Mouse (Mus musculus): ENCODE measurements at regions not wholly inside any gene's neighbourhood (a gene's known extent, or its start where the extent isn't known, plus 50 kb on each side); places are given as distances from the start of the nearest gene placed in this dataset.

DNA sequence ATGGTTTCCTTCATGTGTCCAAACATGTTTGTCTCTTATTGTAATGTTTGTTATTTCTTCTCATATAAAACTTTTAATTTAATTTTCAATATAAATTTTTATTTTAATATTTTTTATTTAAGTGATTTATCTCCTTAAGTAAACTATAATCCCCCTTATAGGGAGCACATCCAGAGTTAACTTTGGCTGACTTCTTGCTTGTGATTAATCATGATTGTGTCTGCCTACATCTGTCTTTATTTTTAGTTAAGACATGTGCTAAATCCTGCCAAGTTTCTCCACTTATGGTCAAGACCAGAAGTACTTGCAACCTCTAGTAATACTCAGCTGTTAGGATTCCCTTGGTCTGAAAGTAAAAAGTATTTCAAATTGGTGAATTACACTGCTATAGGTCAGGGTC is 349.4 kb downstream of the Chl1 start:
- TF ChIP-seq CTCF (IDR thresholded peaks at IDR 0.05; ENCODE audit: borderline replicate concordance, extremely low read depth, insufficient read depth, insufficient read length) (no peak), POLR2A (IDR thresholded peaks at IDR 0.05; ENCODE audit: borderline replicate concordance, extremely low read depth, insufficient read depth, insufficient read length, poor library complexity, severe bottlenecking) (no peak)

Measured in brain, embryonic 14.5 days (tissue).